Mouse (Mus musculus) splenic B cell, adult 2 months (primary cell): ENCODE measurements around the gene Hmgxb4.
A peak's percentile ranks its signal among the peaks of the same experiment; 100 is the strongest.
"Not testable (repeated sequence)": the region's sequence is repeated elsewhere in the genome, so short reads cannot be mapped to it uniquely, and the experiment has no call there.

Experiments used
- DNase-seq: peaks from one replicate; pipeline ENCODE4 v3.0.0-alpha.2; 2011; ENCODE audit warnings: low read depth, low spot score
- H3K27me3 ChIP-seq: 2 replicates; pipeline ENCODE4 v1.6.1; 2012; ENCODE audit warnings: mild to moderate bottlenecking, low read length, moderate library complexity, mixed read lengths; ENCODE audit not compliant: control insufficient read depth, poor library complexity, insufficient read depth, severe bottlenecking
- H3K36me3 ChIP-seq: 2 replicates; pipeline ENCODE4 v1.6.1; 2012; ENCODE audit warnings: mild to moderate bottlenecking, low read length, moderate library complexity, mixed read lengths; ENCODE audit not compliant: control insufficient read depth, poor library complexity, insufficient read depth, severe bottlenecking

Hmgxb4 gene

GRCm38 (mm10) chr8:74993081-74993474 is at the start of gene Hmgxb4:
Gene Hmgxb4 (plus strand): TSS chr8:74993356.
- no peak for DNase-seq
- Histone ChIP-seq H3K36me3 (no peaks in the 10 kb centered on the region), H3K27me3 (no peaks in the 10 kb centered on the region)

DNA sequence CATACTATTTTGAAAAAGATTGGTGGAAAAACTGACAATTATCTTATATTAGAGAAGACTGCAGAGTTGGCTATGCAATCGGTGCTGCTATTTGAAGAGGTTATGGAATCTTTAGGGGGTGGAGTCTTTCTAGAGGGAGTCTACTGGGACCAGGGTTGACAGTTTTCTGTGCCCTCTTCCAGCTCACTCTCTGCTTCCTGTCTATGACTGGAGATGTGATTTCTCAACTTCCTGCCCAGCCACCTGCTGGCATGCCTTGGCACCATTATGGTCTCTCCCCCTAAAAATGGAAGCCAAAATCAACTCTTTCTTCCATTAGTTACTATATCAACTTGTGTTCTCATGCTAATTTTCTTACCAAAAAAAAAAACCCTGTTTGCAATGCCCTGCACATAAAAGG is 43.7 kb upstream of the Hmgxb4 start:
- no peaks in the 10 kb centered on the region for H3K36me3 ChIP-seq
- no peaks in the 10 kb centered on the region for H3K27me3 ChIP-seq
- DNase-seq, result no peak

GRCm38 (mm10) chr8:74963983-74964382 is 29.2 kb upstream of the Hmgxb4 start:
- H3K27me3 ChIP-seq, result no peaks in the 10 kb centered on the region
- no peaks in the 10 kb centered on the region for H3K36me3 ChIP-seq
- no peak for DNase-seq

DNA sequence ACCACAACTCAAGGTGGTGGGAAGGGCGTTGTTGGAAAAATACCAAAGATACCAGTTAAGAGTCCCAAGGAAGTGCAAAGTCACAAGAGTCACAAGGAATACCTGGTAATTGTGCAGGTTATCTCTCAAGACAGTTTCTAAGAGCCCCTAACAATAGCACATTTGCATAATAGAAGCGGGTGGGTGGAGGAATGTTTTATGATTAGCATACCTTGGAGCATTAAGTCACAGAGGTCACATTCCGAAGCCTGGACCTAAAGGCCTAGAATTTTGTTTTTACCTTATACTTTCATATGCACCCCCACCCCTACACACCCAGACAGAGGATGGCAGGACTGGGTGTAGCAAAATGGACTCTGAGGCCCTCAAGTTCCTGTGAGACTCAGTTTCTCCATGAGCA is 22.9 kb upstream of the Hmgxb4 start:
- not testable (repeated sequence) for DNase-seq, H3K27me3 ChIP-seq, H3K36me3 ChIP-seq

DNA sequence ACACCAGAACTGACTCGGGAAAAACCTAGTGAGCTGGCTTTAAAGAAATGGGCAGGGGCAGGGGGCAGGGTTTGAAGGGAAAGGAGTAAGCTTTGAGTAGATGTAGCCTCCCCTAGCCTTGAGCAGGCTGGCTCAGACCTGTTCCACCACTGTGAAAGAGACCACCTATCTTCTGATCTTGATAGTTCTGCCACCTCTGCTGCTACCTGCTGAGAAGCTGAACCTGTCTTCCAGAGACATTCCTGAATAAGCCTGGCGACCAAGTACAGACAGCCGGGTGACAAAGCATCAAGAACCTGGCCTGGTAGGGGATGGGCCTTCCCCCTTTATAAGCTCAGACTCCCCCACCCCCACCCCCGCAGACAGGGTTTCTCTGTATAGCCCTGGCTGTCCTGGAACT is 21.5 kb upstream of the Hmgxb4 start:
- H3K27me3 ChIP-seq, result no peaks in the 10 kb centered on the region
- H3K36me3 ChIP-seq, result no peaks in the 10 kb centered on the region
- DNase-seq, result no peak

- no peak for DNase-seq
- no peaks in the 10 kb centered on the region for H3K36me3 ChIP-seq
- H3K27me3 ChIP-seq, result no peaks in the 10 kb centered on the region
Observed at GRCm38 (mm10) chr8:74972322-74972883, 20.8 kb upstream of the Hmgxb4 start.

GRCm38 (mm10) chr8:74973121-74973869 is 19.9 kb upstream of the Hmgxb4 start:
- no peak for DNase-seq
- Histone ChIP-seq H3K36me3 (no peaks in the 10 kb centered on the region), H3K27me3 (no peaks in the 10 kb centered on the region)

DNA sequence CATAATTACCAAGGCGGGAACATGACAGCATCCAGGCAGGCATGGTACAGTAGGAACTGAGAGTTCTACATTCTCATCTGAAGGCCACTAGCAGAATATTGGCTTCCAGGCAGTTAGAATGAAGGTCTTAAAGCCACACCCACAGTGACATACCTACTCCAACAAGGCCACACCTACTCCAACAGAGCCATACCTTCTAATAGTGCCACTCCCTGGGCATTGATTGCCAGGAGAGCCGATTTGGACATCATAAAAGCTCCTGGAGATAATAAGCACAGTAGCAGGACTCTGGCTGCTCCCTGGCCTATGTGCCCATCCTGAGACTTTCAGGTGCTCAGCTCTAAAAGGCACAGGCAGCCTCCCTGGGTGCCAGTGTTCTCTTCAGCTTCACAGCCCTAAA is 19.3 kb upstream of the Hmgxb4 start:
- no peaks in the 10 kb centered on the region for H3K36me3 ChIP-seq
- no peaks in the 10 kb centered on the region for H3K27me3 ChIP-seq
- no peak for DNase-seq

DNA sequence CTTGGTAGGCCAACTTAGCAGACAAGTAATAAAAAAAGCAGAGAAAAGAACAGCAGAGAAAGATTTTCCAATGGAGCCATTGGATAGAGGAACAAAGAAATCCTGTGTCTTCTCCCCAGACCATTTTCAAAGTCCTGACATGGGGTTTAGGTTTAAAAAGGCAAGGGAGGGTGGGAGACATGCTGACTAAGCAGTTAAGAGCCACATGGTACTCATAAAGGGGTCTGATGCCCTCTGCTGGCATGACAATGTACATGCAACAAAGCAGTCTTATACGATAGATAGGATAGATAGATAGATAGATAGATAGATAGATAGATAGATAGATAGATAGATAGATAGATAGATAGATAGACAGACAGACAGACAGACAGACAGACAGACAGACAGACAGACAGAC is 15.7 kb upstream of the Hmgxb4 start:
- no peaks in the 10 kb centered on the region for H3K36me3 ChIP-seq
- DNase-seq, result peak; percentile 51
- H3K27me3 ChIP-seq, result no peaks in the 10 kb centered on the region

DNA sequence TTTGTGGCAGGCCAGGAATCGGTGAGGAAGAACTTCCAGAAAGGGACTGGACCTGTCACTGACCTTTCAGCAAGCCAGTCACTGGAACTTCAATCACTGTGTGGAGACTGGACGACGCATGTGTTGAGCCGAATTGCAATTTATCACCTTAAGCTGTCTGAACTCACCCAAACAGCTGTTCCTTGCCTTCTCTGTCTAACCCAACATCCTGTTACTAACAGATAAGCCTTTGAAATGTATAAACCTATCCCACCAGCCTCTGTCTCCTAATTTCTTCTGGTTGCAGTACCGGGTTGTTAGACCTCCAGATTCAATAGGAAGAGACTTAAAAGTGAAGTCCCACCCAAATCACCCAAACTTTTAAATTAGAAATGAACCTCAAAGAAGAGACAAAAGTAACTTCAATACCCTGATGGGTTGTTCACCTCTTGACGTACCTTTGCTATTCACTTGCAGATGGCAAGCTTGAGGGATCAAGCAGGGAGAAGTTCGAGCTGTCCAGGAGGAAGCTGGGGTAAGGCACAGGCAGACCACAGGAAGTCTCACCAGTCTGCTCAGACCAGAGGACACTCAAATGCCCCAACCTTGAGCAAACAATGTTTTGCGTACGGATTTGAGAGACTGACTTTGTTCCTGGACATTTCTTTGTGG is 13.0 kb upstream of the Hmgxb4 start:
- Histone ChIP-seq H3K36me3 (no peaks in the 10 kb centered on the region), H3K27me3 (no peaks in the 10 kb centered on the region)
- DNase-seq, result no peak

DNA sequence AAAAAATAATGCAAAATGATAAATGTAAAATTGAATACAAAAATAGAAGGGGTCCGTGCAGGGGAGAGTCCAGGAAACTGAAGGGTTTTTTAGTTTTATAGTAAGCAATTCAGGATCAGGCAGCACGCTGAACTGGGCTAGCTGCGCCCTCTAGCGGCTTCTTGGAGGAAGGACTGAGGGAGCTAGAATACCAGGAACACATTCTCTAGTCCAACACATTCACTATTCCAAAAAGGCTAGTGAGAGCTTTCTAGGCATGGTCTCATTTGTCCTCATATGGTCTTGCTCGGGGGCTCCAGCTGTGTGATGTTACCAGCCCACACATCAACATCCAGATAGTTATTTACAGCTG is 12.5 kb upstream of the Hmgxb4 start:
- peak; percentile 65 for DNase-seq
- H3K27me3 ChIP-seq, result no peaks in the 10 kb centered on the region
- H3K36me3 ChIP-seq, result no peaks in the 10 kb centered on the region

GRCm38 (mm10) chr8:74981809-74982208 is 11.3 kb upstream of the Hmgxb4 start:
- Histone ChIP-seq H3K27me3 (no peaks in the 10 kb centered on the region), H3K36me3 (no peaks in the 10 kb centered on the region)
- no peak for DNase-seq

GRCm38 (mm10) chr8:74987436-74987835 is 5.7 kb upstream of the Hmgxb4 start:
- DNase-seq, result no peak
- Histone ChIP-seq H3K27me3 (no peaks in the 10 kb centered on the region), H3K36me3 (no peaks in the 10 kb centered on the region)

- Histone ChIP-seq H3K36me3 (no peaks in the 10 kb centered on the region), H3K27me3 (no peaks in the 10 kb centered on the region)
- DNase-seq, result no peak
Observed at GRCm38 (mm10) chr8:74990021-74990420, 3.1 kb upstream of the Hmgxb4 start.
